Mouse (Mus musculus): ENCODE measurements at regions not wholly inside any gene's neighbourhood (a gene's known extent, or its start where the extent isn't known, plus 50 kb on each side); places are given as distances from the start of the nearest gene placed in this dataset.
A peak's percentile ranks its signal among the peaks of the same experiment; 100 is the strongest.

- Histone ChIP-seq H3K4me1 (ENCODE audit: insufficient read depth, low read length) (no peaks in the 10 kb centered on the region), H3K27ac (ENCODE audit: low read length) (no peak overlapping the region), H3K9ac (replicated peaks; ENCODE audit: low read length) (no peak overlapping the region), H3K27me3 (ENCODE audit: insufficient read depth, low read length) (no peaks in the 10 kb centered on the region), H3K4me3 (ENCODE audit: low read length) (no peak overlapping the region), H3K4me2 (replicated peaks; ENCODE audit: low read depth, low read length) (no peak overlapping the region), H3K9me3 (ENCODE audit: low read length) (no peaks in the 10 kb centered on the region), H3K36me3 (ENCODE audit: insufficient read depth, low read length) (no peaks in the 10 kb centered on the region)
- ATAC-seq (ENCODE audit: low FRiP score, low TSS enrichment) = no peak
- 23% methylated on average over 6 of the region's 6 CpGs for WGBS
These were observed 104.9 kb upstream of the Krr1 start for GRCm38 (mm10) chr10:111867538-111867937.

GRCm38 (mm10) chr10:111880354-111880753 lies 92.1 kb upstream of the Krr1 start:
- 52% methylated on average over 3 of the region's 3 CpGs for WGBS
- H3K4me3 ChIP-seq (ENCODE audit: low read length) = no peak overlapping the region
- H3K36me3 ChIP-seq (ENCODE audit: insufficient read depth, low read length) = no peaks in the 10 kb centered on the region
- no peak overlapping the region for H3K9ac ChIP-seq (replicated peaks; ENCODE audit: low read length)
- H3K4me1 ChIP-seq (ENCODE audit: insufficient read depth, low read length) = peaks cover 11% of the 10 kb centered on the region
- no peak overlapping the region for H3K4me2 ChIP-seq (replicated peaks; ENCODE audit: low read depth, low read length)
- no peak overlapping the region for H3K27ac ChIP-seq (ENCODE audit: low read length)
- no peaks in the 10 kb centered on the region for H3K9me3 ChIP-seq (ENCODE audit: low read length)
- no peaks in the 10 kb centered on the region for H3K27me3 ChIP-seq (ENCODE audit: insufficient read depth, low read length)
- peak; percentile 36; the same call in 1 of the 2 replicates for ATAC-seq (ENCODE audit: low FRiP score, low TSS enrichment)

- Histone ChIP-seq H3K9ac (replicated peaks; ENCODE audit: low read length) (no peak overlapping the region), H3K4me2 (replicated peaks; ENCODE audit: low read depth, low read length) (peak overlapping the region; percentile 38), H3K27me3 (ENCODE audit: insufficient read depth, low read length) (no peaks in the 10 kb centered on the region), H3K4me3 (ENCODE audit: low read length) (peak overlapping the region; percentile 2; the same call in 1 of the 2 replicates), H3K9me3 (ENCODE audit: low read length) (no peaks in the 10 kb centered on the region), H3K36me3 (ENCODE audit: insufficient read depth, low read length) (no peaks in the 10 kb centered on the region), H3K4me1 (ENCODE audit: insufficient read depth, low read length) (peaks cover 11% of the 10 kb centered on the region), H3K27ac (ENCODE audit: low read length) (no peak overlapping the region)
- peak; percentile 55; the same call in 1 of the 2 replicates for ATAC-seq (ENCODE audit: low FRiP score, low TSS enrichment)
- WGBS = 42% methylated on average over 24 of the region's 24 CpGs
These were observed 90.9 kb upstream of the Krr1 start for GRCm38 (mm10) chr10:111881339-111882211.

- no peaks in the 10 kb centered on the region for H3K27me3 ChIP-seq (ENCODE audit: insufficient read depth, low read length)
- no peak for ATAC-seq (ENCODE audit: low FRiP score, low TSS enrichment)
- H3K4me2 ChIP-seq (replicated peaks; ENCODE audit: low read depth, low read length) = no peak overlapping the region
- no peak overlapping the region for H3K9ac ChIP-seq (replicated peaks; ENCODE audit: low read length)
- WGBS = 96% methylated on average over 6 of the region's 6 CpGs
- no peak overlapping the region for H3K4me3 ChIP-seq (ENCODE audit: low read length)
- peaks cover 11% of the 10 kb centered on the region for H3K4me1 ChIP-seq (ENCODE audit: insufficient read depth, low read length)
- H3K9me3 ChIP-seq (ENCODE audit: low read length) = no peaks in the 10 kb centered on the region
- H3K27ac ChIP-seq (ENCODE audit: low read length) = no peak overlapping the region
- no peaks in the 10 kb centered on the region for H3K36me3 ChIP-seq (ENCODE audit: insufficient read depth, low read length)
These were observed 89.9 kb upstream of the Krr1 start for GRCm38 (mm10) chr10:111882521-111882920.

GRCm38 (mm10) chr10:111884701-111885100 lies 87.8 kb upstream of the Krr1 start:
- whole genome bisulfite sequencing = 40% methylated on average over 4 of the region's 4 CpGs
- no peak overlapping the region for H3K27ac ChIP-seq (ENCODE audit: low read length)
- H3K27me3 ChIP-seq (ENCODE audit: insufficient read depth, low read length) = no peaks in the 10 kb centered on the region
- peaks cover 3% of the 10 kb centered on the region; the same call in 1 of the 2 replicates for H3K4me1 ChIP-seq (ENCODE audit: insufficient read depth, low read length)
- H3K4me2 ChIP-seq (replicated peaks; ENCODE audit: low read depth, low read length) = no peak overlapping the region
- H3K9ac ChIP-seq (replicated peaks; ENCODE audit: low read length) = no peak overlapping the region
- H3K9me3 ChIP-seq (ENCODE audit: low read length) = no peaks in the 10 kb centered on the region
- H3K4me3 ChIP-seq (ENCODE audit: low read length) = no peak overlapping the region
- no peak for ATAC-seq (ENCODE audit: low FRiP score, low TSS enrichment)
- H3K36me3 ChIP-seq (ENCODE audit: insufficient read depth, low read length) = no peaks in the 10 kb centered on the region

- H3K27ac ChIP-seq (ENCODE audit: low read length) = no peak overlapping the region
- H3K4me3 ChIP-seq (ENCODE audit: low read length) = no peak overlapping the region
- 94% methylated on average over 5 of the region's 5 CpGs for WGBS
- no peaks in the 10 kb centered on the region for H3K36me3 ChIP-seq (ENCODE audit: insufficient read depth, low read length)
- no peak overlapping the region for H3K9ac ChIP-seq (replicated peaks; ENCODE audit: low read length)
- ATAC-seq (ENCODE audit: low FRiP score, low TSS enrichment) = no peak
- H3K4me2 ChIP-seq (replicated peaks; ENCODE audit: low read depth, low read length) = no peak overlapping the region
- no peaks in the 10 kb centered on the region for H3K27me3 ChIP-seq (ENCODE audit: insufficient read depth, low read length)
- H3K4me1 ChIP-seq (ENCODE audit: insufficient read depth, low read length) = peaks cover 6% of the 10 kb centered on the region; the same call in 1 of the 2 replicates
- no peaks in the 10 kb centered on the region for H3K9me3 ChIP-seq (ENCODE audit: low read length)
These were observed 83.4 kb upstream of the Krr1 start for GRCm38 (mm10) chr10:111889111-111889510.

- H3K4me1 ChIP-seq (ENCODE audit: insufficient read depth, low read length) = peaks cover 8% of the 10 kb centered on the region; the same call in 1 of the 2 replicates
- no peaks in the 10 kb centered on the region for H3K27me3 ChIP-seq (ENCODE audit: insufficient read depth, low read length)
- peak overlapping the region; percentile 64 for H3K27ac ChIP-seq (ENCODE audit: low read length)
- WGBS = 61% methylated on average over 5 of the region's 5 CpGs
- H3K36me3 ChIP-seq (ENCODE audit: insufficient read depth, low read length) = no peaks in the 10 kb centered on the region
- no peak overlapping the region for H3K9ac ChIP-seq (replicated peaks; ENCODE audit: low read length)
- no peaks in the 10 kb centered on the region for H3K9me3 ChIP-seq (ENCODE audit: low read length)
- no peak overlapping the region for H3K4me3 ChIP-seq (ENCODE audit: low read length)
- H3K4me2 ChIP-seq (replicated peaks; ENCODE audit: low read depth, low read length) = no peak overlapping the region
- ATAC-seq (ENCODE audit: low FRiP score, low TSS enrichment) = peak; percentile 68
These were observed 79.0 kb upstream of the Krr1 start for GRCm38 (mm10) chr10:111893489-111893888.

- no peak overlapping the region for H3K4me3 ChIP-seq (ENCODE audit: low read length)
- peak overlapping the region; percentile 64 for H3K27ac ChIP-seq (ENCODE audit: low read length)
- peaks cover 8% of the 10 kb centered on the region; the same call in 1 of the 2 replicates for H3K4me1 ChIP-seq (ENCODE audit: insufficient read depth, low read length)
- H3K9ac ChIP-seq (replicated peaks; ENCODE audit: low read length) = no peak overlapping the region
- no peak overlapping the region for H3K4me2 ChIP-seq (replicated peaks; ENCODE audit: low read depth, low read length)
- H3K27me3 ChIP-seq (ENCODE audit: insufficient read depth, low read length) = no peaks in the 10 kb centered on the region
- WGBS = 37% methylated on average over 8 of the region's 8 CpGs
- H3K9me3 ChIP-seq (ENCODE audit: low read length) = no peaks in the 10 kb centered on the region
- H3K36me3 ChIP-seq (ENCODE audit: insufficient read depth, low read length) = no peaks in the 10 kb centered on the region
- ATAC-seq (ENCODE audit: low FRiP score, low TSS enrichment) = peak; percentile 95
These were observed 78.5 kb upstream of the Krr1 start for GRCm38 (mm10) chr10:111893941-111894340.

- Histone ChIP-seq H3K9ac (replicated peaks; ENCODE audit: low read length) (no peak overlapping the region), H3K4me2 (replicated peaks; ENCODE audit: low read depth, low read length) (no peak overlapping the region), H3K27ac (ENCODE audit: low read length) (no peak overlapping the region), H3K36me3 (ENCODE audit: insufficient read depth, low read length) (no peaks in the 10 kb centered on the region), H3K4me1 (ENCODE audit: insufficient read depth, low read length) (peaks cover 11% of the 10 kb centered on the region), H3K4me3 (ENCODE audit: low read length) (no peak overlapping the region), H3K9me3 (ENCODE audit: low read length) (no peaks in the 10 kb centered on the region), H3K27me3 (ENCODE audit: insufficient read depth, low read length) (no peaks in the 10 kb centered on the region)
- WGBS = 53% methylated on average over 3 of the region's 3 CpGs
- ATAC-seq (ENCODE audit: low FRiP score, low TSS enrichment) = no peak
These were observed 75.1 kb upstream of the Krr1 start for GRCm38 (mm10) chr10:111897361-111897760.

Measured in kidney, embryonic 16.5 days (tissue).